Mouse (Mus musculus) heart, adult 2 months (tissue): ENCODE results near the gene P2rx3. TPM values are rescaled to one million over a fixed set of nuclear protein-coding genes. Genes with fewer than 3 reads are reported as not detected.

Experiments
- DNase-seq, 2 experiments: peaks; one replicate each; pipeline ENCODE4 v3.0.0; 2021
- H3K27ac ChIP-seq: fragments of 200-600 bp; 2 replicates; pipeline ENCODE4 v1.8.1; 2022
- H3K27me3 ChIP-seq: fragments of 200-500 bp; 2 replicates; pipeline ENCODE4 v1.6.1; 2012; ENCODE audit warnings: mild to moderate bottlenecking, low read length, inconsistent platforms, mixed read lengths; ENCODE audit not compliant: control insufficient read depth, insufficient read depth
- H3K36me3 ChIP-seq: fragments of 200-500 bp; 2 replicates; pipeline ENCODE4 v1.6.1; 2012; ENCODE audit warnings: low read length, inconsistent platforms; ENCODE audit not compliant: control insufficient read depth, insufficient read depth
- H3K4me1 ChIP-seq: fragments of 200-500 bp; 2 replicates; pipeline ENCODE4 v1.6.1; 2011; ENCODE audit warnings: low read length; ENCODE audit not compliant: control insufficient read depth, insufficient read depth
- H3K4me3 ChIP-seq: fragments of 200-600 bp; 2 replicates; pipeline ENCODE4 v1.8.1; 2022
- H3K79me2 ChIP-seq: fragments of 200-500 bp; replicated peaks from 2 replicates; pipeline ENCODE4 v1.6.1; 2012; ENCODE audit warnings: mild to moderate bottlenecking, inconsistent platforms, low read length, moderate library complexity, mixed read lengths; ENCODE audit not compliant: control insufficient read depth, insufficient read depth
- H3K9ac ChIP-seq: fragments of 200-500 bp; 2 replicates; pipeline ENCODE4 v1.6.1; 2012; ENCODE audit warnings: low read depth, mild to moderate bottlenecking, control low read depth, inconsistent platforms, low read length, mixed read lengths
- CTCF ChIP-seq: fragments of 200-600 bp; IDR thresholded peaks from 2 replicates; pipeline ENCODE4 v1.8.1; 2022; ENCODE audit warnings: antibody characterized with exemption, mild to moderate bottlenecking, moderate library complexity
- EP300 ChIP-seq: fragments of 200-500 bp; IDR thresholded peaks from 2 replicates; pipeline ENCODE4 v1.6.1; 2011; ENCODE audit warnings: low read depth, low read length, control low read depth; ENCODE audit not compliant: insufficient read depth
- POLR2A ChIP-seq: fragments of 200-500 bp; IDR thresholded peaks from 2 replicates; pipeline ENCODE4 v1.6.1; 2011; ENCODE audit warnings: mild to moderate bottlenecking, low read depth, low read length, control low read depth; ENCODE audit not compliant: insufficient read depth
- WGBS: fragments of 180-500 bp; shearing (Covaris S2); methylation state at CpG from one replicate; pipeline ENCODE4 v1.1.7; 2018; 5-methylcytosine and 5-hydroxymethylcytosine counted together
- intact Hi-C: fragments of 180-260 bp; cut with DNase I; formaldehyde crosslinking; loops from one replicate; pipeline ENCODE4 v1.15.1; 2025
- polyA plus RNA-seq: library from polyadenylated mRNA; depleted of rRNA; stranded (reverse); fragments of >200 nt; gene quantifications from 2 replicates; pipeline ENCODE4 v1.2.3, GENCODE M21; 2012
- total RNA-seq, 2 experiments: library from RNA; stranded (reverse); gene quantifications; 2 replicates each; pipeline ENCODE4 v1.2.3; 2021

Gene P2rx3
- total and polyA plus RNA-seq, 3 experiments: 0.25 to 0.81 (median 0.39) TPM

GRCm38 (mm10) chr2:85067903-85068625 lies 30.8 kb upstream of the P2rx3 start:
- H3K9ac ChIP-seq: no peak overlapping the region
- H3K4me3 ChIP-seq: no peak overlapping the region
- peaks cover 4% of the 10 kb centered on the region; the same call in 1 of the 2 replicates for H3K36me3 ChIP-seq
- no peak for DNase-seq
- intact Hi-C loops: no loop called here
- 70% methylated on average over 10 of the region's 10 CpGs for WGBS
- H3K27ac ChIP-seq: no peak overlapping the region; the same call in 1 of the 2 replicates
- H3K27me3 ChIP-seq: no peaks in the 10 kb centered on the region
- H3K79me2 ChIP-seq: no peaks in the 10 kb centered on the region
- H3K4me1 ChIP-seq: peaks cover 7% of the 10 kb centered on the region
- TF ChIP-seq EP300: no peak
- TF ChIP-seq POLR2A: no peak
- TF ChIP-seq CTCF: no peak

GRCm38 (mm10) chr2:85066937-85067336 lies 29.7 kb upstream of the P2rx3 start:
- H3K36me3 ChIP-seq: peaks cover 4% of the 10 kb centered on the region; the same call in 1 of the 2 replicates
- WGBS: 90% methylated on average over 5 of the region's 5 CpGs

GRCm38 (mm10) chr2:85065141-85065875 lies 28.0 kb upstream of the P2rx3 start:
- Histone ChIP-seq H3K36me3 (peaks cover 4% of the 10 kb centered on the region; the same call in 1 of the 2 replicates), H3K27ac (peak overlapping the region; percentile 37), H3K27me3 (no peaks in the 10 kb centered on the region), H3K9ac (peak overlapping the region; percentile 9; the same call in 1 of the 2 replicates), H3K4me3 (no peak overlapping the region), H3K79me2 (0 out of 2 replicates have a peak, but pooled peaks cover 1% of the 10 kb centered on the region), H3K4me1 (peaks cover 7% of the 10 kb centered on the region)
- DNase-seq: peak; percentile 50 to 60
- intact Hi-C loops: no loop called here
- TF ChIP-seq POLR2A (0 out of 2 replicates have a peak, but pooled peaks have one; percentile 32), CTCF (no peak), EP300 (peak; percentile 64; the same call in 1 of the 2 replicates)
- WGBS: 50% methylated on average over 12 of the region's 12 CpGs

More at GRCm38 (mm10) chr2:85066937-85067336, 29.7 kb upstream of the P2rx3 start:
- Histone ChIP-seq H3K9ac (no peak overlapping the region), H3K27ac (no peak overlapping the region), H3K79me2 (no peaks in the 10 kb centered on the region), H3K27me3 (no peaks in the 10 kb centered on the region), H3K4me3 (no peak overlapping the region), H3K4me1 (peaks cover 7% of the 10 kb centered on the region)
- no peak for TF ChIP-seq CTCF
- TF ChIP-seq POLR2A: no peak
- no peak for TF ChIP-seq EP300
- intact Hi-C loops: no loop called here
- no peak for DNase-seq

GRCm38 (mm10) chr2:85061107-85061541 lies 23.9 kb upstream of the P2rx3 start:
- Histone ChIP-seq H3K4me1 (peaks cover 12% of the 10 kb centered on the region), H3K4me3 (peak overlapping the region; percentile 65)

GRCm38 (mm10) chr2:85060591-85061060 lies 23.4 kb upstream of the P2rx3 start:
- Histone ChIP-seq H3K9ac (peak overlapping the region; percentile 78), H3K4me3 (peak overlapping the region; percentile 65), H3K27ac (peak overlapping the region; percentile 89), H3K4me1 (peaks cover 15% of the 10 kb centered on the region), H3K79me2 (0 out of 2 replicates have a peak, but pooled peaks cover 1% of the 10 kb centered on the region), H3K27me3 (no peaks in the 10 kb centered on the region), H3K36me3 (no peaks in the 10 kb centered on the region; the same call in 1 of the 2 replicates)
- intact Hi-C loops: loop anchor here (2.0 kb wide), 1 partner anchor 38 kb away; no protein-coding TSS in a partner anchor
- TF ChIP-seq POLR2A: peak; percentile 56; the same call in 1 of the 2 replicates
- no peak for TF ChIP-seq CTCF
- no peak for TF ChIP-seq EP300
- 3% methylated on average over 11 of the region's 11 CpGs for WGBS
- peak; percentile 75 to 84 for DNase-seq

More at GRCm38 (mm10) chr2:85061107-85061541, 23.9 kb upstream of the P2rx3 start:
- peak overlapping the region; percentile 78 for H3K9ac ChIP-seq
- H3K36me3 ChIP-seq: peaks cover 1% of the 10 kb centered on the region; the same call in 1 of the 2 replicates
- H3K79me2 ChIP-seq: 0 out of 2 replicates have a peak, but pooled peaks cover 1% of the 10 kb centered on the region
- 14% methylated on average over 10 of the region's 10 CpGs for WGBS
- H3K27me3 ChIP-seq: no peaks in the 10 kb centered on the region
- TF ChIP-seq EP300: no peak
- no peak for TF ChIP-seq CTCF
- no peak for TF ChIP-seq POLR2A
- intact Hi-C loops: loop anchor here (2.0 kb wide), 1 partner anchor 38 kb away; no protein-coding TSS in a partner anchor
- DNase-seq: peak in 1 of 2 experiments; percentile 44
- H3K27ac ChIP-seq: peak overlapping the region; percentile 89
